Mouse (Mus musculus) kidney, postnatal 0 days (tissue): ENCODE results near the gene Zfp426. TPM values are rescaled to one million over a fixed set of nuclear protein-coding genes. Genes with fewer than 3 reads are reported as not detected.
A peak's percentile ranks its signal among the peaks of the same experiment; 100 is the strongest.

ENCODE experiments used
- ATAC-seq: fragments of 200-750 bp; cut with Nextera tagmentation; replicated peaks from 2 replicates; pipeline ENCODE4 v1.8.0; 2017; ENCODE audit warnings: low read depth, moderate number of reproducible peaks, moderate TSS enrichment, moderate library complexity; ENCODE audit not compliant: low FRiP score
- DNase-seq: peaks from one replicate; pipeline ENCODE4 v3.0.0-alpha.2; 2016; ENCODE audit warnings: low spot score
- H3K27ac ChIP-seq: fragments of 300-500 bp; sonication (generic); 2 replicates; pipeline ENCODE4 v1.5.1; 2014; ENCODE audit warnings: mild to moderate bottlenecking
- H3K27me3 ChIP-seq: fragments of 300-500 bp; sonication (generic); 2 replicates; pipeline ENCODE4 v1.6.1; 2014; ENCODE audit warnings: low read length, mixed read lengths; ENCODE audit not compliant: insufficient read depth
- H3K36me3 ChIP-seq: fragments of 300-500 bp; sonication (generic); 2 replicates; pipeline ENCODE4 v1.6.1; 2014; ENCODE audit warnings: low read length, mixed read lengths; ENCODE audit not compliant: insufficient read depth
- H3K4me1 ChIP-seq: fragments of 300-500 bp; sonication (generic); replicated peaks from 2 replicates; pipeline ENCODE4 v1.6.1; 2014; ENCODE audit warnings: antibody characterized with exemption, low read length, mixed read lengths; ENCODE audit not compliant: insufficient read depth
- H3K4me2 ChIP-seq: fragments of 300-500 bp; sonication (generic); 2 replicates; pipeline ENCODE4 v1.6.1; 2014; ENCODE audit warnings: mild to moderate bottlenecking, low read length, moderate library complexity, mixed read lengths
- H3K4me3 ChIP-seq: fragments of 300-500 bp; sonication (generic); replicated peaks from 2 replicates; pipeline ENCODE4 v1.5.1; 2014; ENCODE audit warnings: low read depth, low read length
- H3K9ac ChIP-seq: fragments of 300-500 bp; sonication (generic); 2 replicates; pipeline ENCODE4 v1.6.1; 2014; ENCODE audit warnings: low read depth, low read length
- H3K9me3 ChIP-seq: fragments of 300-500 bp; sonication (generic); replicated peaks from 2 replicates; pipeline ENCODE4 v1.6.1; 2016; ENCODE audit warnings: low read length, inconsistent platforms, mixed read lengths
- CTCF ChIP-seq: IDR thresholded peaks from 2 replicates; pipeline ENCODE4 v1.5.1; 2016; ENCODE audit warnings: antibody characterized with exemption, low read depth, mild to moderate bottlenecking, moderate library complexity
- WGBS: fragments of 180-500 bp; shearing (Covaris S2); extraction: QIAGEN DNeasy Blood & Tissue Kit; methylation state at CpG from one replicate; pipeline ENCODE4 v1.1.7; 2014; 5-methylcytosine and 5-hydroxymethylcytosine counted together
- polyA plus RNA-seq: library from polyadenylated mRNA; unstranded; fragments of >200 nt; fragmentation: Nextera tagmentation; extraction: Ambion mirVana; gene quantifications from 2 replicates; pipeline ENCODE4 v1.2.1, GENCODE M21; 2015

Gene Zfp426
- polyA plus RNA-seq, 1 experiment from 2014 or later: 19.3 TPM

- 79% methylated on average over 3 of the region's 3 CpGs for WGBS
- Histone ChIP-seq H3K36me3 (peaks cover 19% of the 10 kb centered on the region), H3K4me3 (no peak overlapping the region), H3K9me3 (no peaks in the 10 kb centered on the region), H3K4me2 (no peak overlapping the region), H3K27me3 (no peaks in the 10 kb centered on the region), H3K9ac (no peak overlapping the region), H3K4me1 (no peaks in the 10 kb centered on the region), H3K27ac (no peak overlapping the region)
- DNase-seq (no peak), ATAC-seq (no peak)
- no peak for TF ChIP-seq CTCF
These were observed 17.1 kb upstream of the Zfp426 start for GRCm38 (mm10) chr9:20509676-20510075.

GRCm38 (mm10) chr9:20504801-20505200 lies 12.3 kb upstream of the Zfp426 start:
- no peak overlapping the region for H3K9ac ChIP-seq
- no peaks in the 10 kb centered on the region for H3K27me3 ChIP-seq
- 83% methylated on average over 5 of the region's 5 CpGs for WGBS
- DNase-seq: peak; percentile 6
- ATAC-seq: peak; percentile 49; the same call in 1 of the 2 replicates
- H3K4me1 ChIP-seq: no peaks in the 10 kb centered on the region
- no peak overlapping the region for H3K4me2 ChIP-seq
- peaks cover 58% of the 10 kb centered on the region for H3K36me3 ChIP-seq
- H3K27ac ChIP-seq: no peak overlapping the region
- H3K9me3 ChIP-seq: no peaks in the 10 kb centered on the region
- TF ChIP-seq CTCF: no peak
- H3K4me3 ChIP-seq: no peak overlapping the region

- peak; percentile 52 for DNase-seq
- no peak for ATAC-seq
- WGBS: 4% methylated on average over 9 of the region's 9 CpGs
- Histone ChIP-seq H3K27ac (peak overlapping the region; percentile 97), H3K27me3 (no peaks in the 10 kb centered on the region), H3K9ac (peak overlapping the region; percentile 92), H3K4me1 (0 out of 2 replicates have a peak, but pooled peaks cover 3% of the 10 kb centered on the region), H3K9me3 (no peaks in the 10 kb centered on the region), H3K4me2 (peak overlapping the region; percentile 69), H3K4me3 (peak overlapping the region; percentile 91), H3K36me3 (peaks cover 10% of the 10 kb centered on the region; the same call in 1 of the 2 replicates)
- peak; percentile 34; the same call in 1 of the 2 replicates for TF ChIP-seq CTCF
These were observed 735 bp upstream of the Zfp426 start for GRCm38 (mm10) chr9:20493281-20493680.

- Histone ChIP-seq H3K4me2 (peak overlapping the region; percentile 69), H3K27ac (peak overlapping the region; percentile 97), H3K4me3 (peak overlapping the region; percentile 91), H3K36me3 (peaks cover 7% of the 10 kb centered on the region; the same call in 1 of the 2 replicates), H3K27me3 (no peaks in the 10 kb centered on the region), H3K9me3 (no peaks in the 10 kb centered on the region), H3K9ac (peak overlapping the region; percentile 92), H3K4me1 (0 out of 2 replicates have a peak, but pooled peaks cover 3% of the 10 kb centered on the region)
- DNase-seq (peak; percentile 22), ATAC-seq (no peak)
- TF ChIP-seq CTCF: no peak
- 8% methylated on average over 20 of the region's 20 CpGs for WGBS
These were observed 554 bp downstream of the Zfp426 start for GRCm38 (mm10) chr9:20491858-20492526.

- TF ChIP-seq CTCF: no peak
- Histone ChIP-seq H3K4me2 (no peak overlapping the region), H3K27ac (no peak overlapping the region), H3K9me3 (no peaks in the 10 kb centered on the region), H3K9ac (no peak overlapping the region), H3K4me3 (no peak overlapping the region), H3K36me3 (peaks cover 5% of the 10 kb centered on the region; the same call in 1 of the 2 replicates), H3K27me3 (no peaks in the 10 kb centered on the region), H3K4me1 (0 out of 2 replicates have a peak, but pooled peaks cover 3% of the 10 kb centered on the region)
- DNase-seq (no peak), ATAC-seq (no peak)
- WGBS: 76% methylated on average over 5 of the region's 5 CpGs
These were observed 3.0 kb downstream of the Zfp426 start for GRCm38 (mm10) chr9:20489536-20489935.

- no peak for TF ChIP-seq CTCF
- Histone ChIP-seq H3K9me3 (no peaks in the 10 kb centered on the region), H3K27ac (no peak overlapping the region), H3K4me1 (no peaks in the 10 kb centered on the region), H3K36me3 (peaks cover 25% of the 10 kb centered on the region), H3K9ac (no peak overlapping the region), H3K4me3 (no peak overlapping the region), H3K4me2 (no peak overlapping the region), H3K27me3 (no peaks in the 10 kb centered on the region)
- DNase-seq (no peak), ATAC-seq (no peak)
- 87% methylated on average over 5 of the region's 5 CpGs for WGBS
These were observed 13.2 kb downstream of the Zfp426 start for GRCm38 (mm10) chr9:20479396-20479795.
